Mouse (Mus musculus) stomach, embryonic 14.5 days (tissue): ENCODE measurements around the gene B4galnt2. TPM values are rescaled to one million over a fixed set of nuclear protein-coding genes. Genes with fewer than 3 reads are reported as not detected.

Experiments used
- ATAC-seq: fragments of 200-750 bp; cut with Nextera tagmentation; 2 replicates; pipeline ENCODE4 v1.8.0; 2017; ENCODE audit warnings: low read depth, moderate TSS enrichment; ENCODE audit not compliant: insufficient number of reproducible peaks, insufficient read depth, low FRiP score
- H3K27ac ChIP-seq: fragments of 300-500 bp; sonication (generic); 2 replicates; pipeline ENCODE4 v1.5.1; 2014; ENCODE audit warnings: mild to moderate bottlenecking, low read length, moderate library complexity, mixed read lengths
- H3K27me3 ChIP-seq: fragments of 300-500 bp; sonication (generic); 2 replicates; pipeline ENCODE4 v1.6.1; 2014; ENCODE audit warnings: low read length, control low read depth, mixed read lengths; ENCODE audit not compliant: control insufficient read depth, insufficient read depth
- H3K36me3 ChIP-seq: fragments of 300-500 bp; sonication (generic); 2 replicates; pipeline ENCODE4 v1.6.1; 2014; ENCODE audit warnings: mild to moderate bottlenecking, control low read depth, low read length, moderate library complexity, mixed read lengths; ENCODE audit not compliant: control insufficient read depth, insufficient read depth
- H3K4me1 ChIP-seq: fragments of 300-500 bp; sonication (generic); 2 replicates; pipeline ENCODE4 v1.6.1; 2014; ENCODE audit warnings: low read length, control low read depth, mixed read lengths; ENCODE audit not compliant: control insufficient read depth, insufficient read depth
- H3K4me2 ChIP-seq: fragments of 300-500 bp; sonication (generic); replicated peaks from 2 replicates; pipeline ENCODE4 v1.6.1; 2014; ENCODE audit warnings: low read depth, low read length, control low read depth
- H3K4me3 ChIP-seq: fragments of 300-500 bp; sonication (generic); 2 replicates; pipeline ENCODE4 v1.5.1; 2014; ENCODE audit warnings: low read depth, low read length, control low read depth
- H3K9ac ChIP-seq: fragments of 300-500 bp; sonication (generic); replicated peaks from 2 replicates; pipeline ENCODE4 v1.6.1; 2014; ENCODE audit warnings: low read depth, mild to moderate bottlenecking, control low read depth, low read length, moderate library complexity, mixed read lengths
- H3K9me3 ChIP-seq: fragments of 300-500 bp; sonication (generic); 2 replicates; pipeline ENCODE4 v1.6.1; 2016; ENCODE audit warnings: low read depth, low read length, control low read depth; ENCODE audit not compliant: control insufficient read depth
- WGBS: fragments of 180-500 bp; shearing (Covaris S2); extraction: QIAGEN DNeasy Blood & Tissue Kit; methylation state at CpG from one replicate; pipeline ENCODE4 v1.1.7; 2014; 5-methylcytosine and 5-hydroxymethylcytosine counted together
- polyA plus RNA-seq: library from polyadenylated mRNA; unstranded; fragments of >200 nt; fragmentation: Nextera tagmentation; extraction: Ambion mirVana; gene quantifications from 2 replicates; pipeline ENCODE4 v1.2.1, GENCODE M21; 2014

B4galnt2 gene
- polyA plus RNA-seq, 1 experiment from 2014 or later, result 3.2 TPM

- H3K36me3 ChIP-seq, result no peaks in the 10 kb centered on the region
- H3K4me2 ChIP-seq, result peak overlapping the region; percentile 18; the same call in 1 of the 2 replicates
- 64% methylated on average over 10 of the region's 10 CpGs for WGBS
- H3K27ac ChIP-seq, result peak overlapping the region; percentile 39; the same call in 1 of the 2 replicates
- ATAC-seq, result no peak
- H3K4me3 ChIP-seq, result peak overlapping the region; percentile 6; the same call in 1 of the 2 replicates
- H3K9me3 ChIP-seq, result no peaks in the 10 kb centered on the region
- H3K4me1 ChIP-seq, result peaks cover 14% of the 10 kb centered on the region; the same call in 1 of the 2 replicates
- H3K9ac ChIP-seq, result no peak overlapping the region
- no peaks in the 10 kb centered on the region for H3K27me3 ChIP-seq
Observed at GRCm38 (mm10) chr11:95841498-95841830, 73.2 kb downstream of the B4galnt2 start.

DNA sequence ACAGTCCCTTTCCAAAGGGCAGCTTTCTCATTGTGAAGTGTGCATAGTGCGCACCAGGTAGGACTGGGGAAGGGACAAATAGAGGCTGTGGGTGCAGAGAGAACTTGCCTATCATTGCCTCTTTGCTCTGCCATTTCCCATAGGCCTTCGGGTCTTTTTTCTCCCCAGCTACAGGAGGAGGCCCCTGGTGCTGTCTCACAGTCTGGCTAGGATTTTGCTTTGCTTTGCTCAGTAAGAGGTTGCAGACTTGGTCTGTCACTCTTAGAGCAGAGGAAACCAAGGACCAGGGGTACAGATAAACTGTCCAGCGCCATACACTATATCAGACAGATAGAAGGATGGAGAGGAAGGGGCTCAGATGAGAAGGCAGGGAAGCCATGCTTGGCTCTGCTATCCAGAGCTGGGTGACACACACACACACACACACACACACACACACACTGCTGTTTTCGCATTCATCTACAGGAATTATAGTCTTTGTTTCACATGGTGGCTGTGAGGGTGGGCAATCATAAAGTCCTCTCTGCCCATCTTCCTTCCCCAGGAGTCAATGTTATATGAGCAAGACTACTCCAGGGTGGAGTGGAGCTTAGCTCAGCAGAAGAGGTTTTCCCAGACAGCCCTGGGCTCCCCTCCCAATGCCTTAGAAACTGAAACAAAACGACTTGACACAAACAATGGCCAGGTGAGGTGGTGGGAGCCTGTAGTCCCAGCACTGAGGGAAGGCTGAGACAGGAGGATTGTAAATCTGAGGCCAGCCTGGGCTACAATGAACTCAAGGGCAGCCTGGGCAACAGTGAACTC is 73.8 kb downstream of the B4galnt2 start:
- WGBS, result 73% methylated on average over 5 of the region's 5 CpGs
- H3K4me3 ChIP-seq, result peak overlapping the region; percentile 6; the same call in 1 of the 2 replicates
- ATAC-seq, result no peak
- no peak overlapping the region for H3K9ac ChIP-seq
- no peaks in the 10 kb centered on the region for H3K9me3 ChIP-seq
- H3K27ac ChIP-seq, result no peak overlapping the region
- H3K27me3 ChIP-seq, result no peaks in the 10 kb centered on the region; the same call in 1 of the 2 replicates
- H3K4me2 ChIP-seq, result peak overlapping the region; percentile 18
- H3K36me3 ChIP-seq, result no peaks in the 10 kb centered on the region
- peaks cover 16% of the 10 kb centered on the region; the same call in 1 of the 2 replicates for H3K4me1 ChIP-seq

DNA sequence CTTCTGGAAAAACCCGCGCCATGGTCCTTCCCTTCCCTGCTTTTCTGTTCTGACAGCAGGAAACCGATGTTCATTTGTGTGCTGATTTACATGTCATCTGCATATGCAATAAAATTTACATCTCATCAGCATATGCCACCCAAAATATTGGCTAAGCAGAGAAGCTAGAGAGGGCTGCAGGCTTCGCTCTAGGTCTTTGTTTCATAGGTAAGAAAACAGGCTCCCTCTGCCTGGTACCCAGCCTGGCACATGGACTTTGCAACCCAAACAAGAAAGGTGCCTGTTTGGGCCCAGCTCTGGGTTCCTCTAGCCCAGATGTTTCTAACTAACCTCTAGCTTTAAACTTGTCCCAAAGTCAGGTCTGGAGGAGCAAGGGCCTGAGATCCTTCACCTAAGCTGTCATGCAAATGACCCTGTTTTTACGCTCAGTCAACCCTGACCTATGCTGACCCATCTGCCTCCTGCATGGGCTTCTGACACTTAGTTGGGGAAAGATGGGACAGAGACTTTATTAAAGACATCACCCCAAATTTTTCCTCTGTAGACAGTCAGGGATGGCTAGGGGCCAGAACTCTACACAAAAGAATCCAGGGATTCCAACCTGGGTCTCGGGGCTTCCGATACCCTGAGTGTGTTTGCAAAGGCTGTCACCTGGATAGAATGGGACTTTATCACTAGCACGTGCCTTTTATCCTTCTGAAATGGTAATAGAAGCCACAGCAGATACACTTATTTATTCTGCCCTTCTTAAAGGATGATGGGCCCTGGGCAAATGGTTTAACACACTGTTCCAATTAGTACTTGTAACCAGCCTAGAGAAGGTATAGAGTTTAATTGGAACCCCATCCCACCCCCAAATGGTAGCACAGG is 75.5 kb downstream of the B4galnt2 start:
- Histone ChIP-seq H3K4me3 (no peak overlapping the region), H3K4me1 (peaks cover 28% of the 10 kb centered on the region), H3K36me3 (no peaks in the 10 kb centered on the region), H3K27me3 (peaks cover 6% of the 10 kb centered on the region), H3K9me3 (no peaks in the 10 kb centered on the region), H3K4me2 (no peak overlapping the region), H3K27ac (no peak overlapping the region), H3K9ac (no peak overlapping the region)
- WGBS, result 70% methylated on average over 8 of the region's 8 CpGs
- ATAC-seq, result no peak

- Histone ChIP-seq H3K4me3 (no peak overlapping the region), H3K4me1 (peaks cover 32% of the 10 kb centered on the region), H3K27ac (no peak overlapping the region), H3K9ac (no peak overlapping the region), H3K36me3 (no peaks in the 10 kb centered on the region), H3K4me2 (no peak overlapping the region), H3K9me3 (no peaks in the 10 kb centered on the region), H3K27me3 (peaks cover 12% of the 10 kb centered on the region)
- ATAC-seq, result no peak
- WGBS, result 84% methylated on average over 4 of the region's 4 CpGs
Observed at GRCm38 (mm10) chr11:95838598-95838997, 76.1 kb downstream of the B4galnt2 start.

- no peak for ATAC-seq
- Histone ChIP-seq H3K4me2 (no peak within 1 kb of the TSS), H3K27me3 (peaks cover 19% of the 10 kb centered on the region), H3K4me3 (no peak within 1 kb of the TSS), H3K36me3 (no peaks in the 10 kb centered on the region), H3K9ac (no peak within 1 kb of the TSS), H3K4me1 (peaks cover 30% of the 10 kb centered on the region), H3K9me3 (no peaks in the 10 kb centered on the region), H3K27ac (0 out of 2 replicates have a peak within 1 kb of the TSS, but pooled peaks have one; percentile 5)
- 44% methylated on average over 10 of the region's 10 CpGs for WGBS
Observed at GRCm38 (mm10) chr11:95837059-95837458, 77.6 kb downstream of the B4galnt2 start, which contains the start of gene Gngt2. Gene Gngt2, plus strand, starts transcription at chr11:95837216.

DNA sequence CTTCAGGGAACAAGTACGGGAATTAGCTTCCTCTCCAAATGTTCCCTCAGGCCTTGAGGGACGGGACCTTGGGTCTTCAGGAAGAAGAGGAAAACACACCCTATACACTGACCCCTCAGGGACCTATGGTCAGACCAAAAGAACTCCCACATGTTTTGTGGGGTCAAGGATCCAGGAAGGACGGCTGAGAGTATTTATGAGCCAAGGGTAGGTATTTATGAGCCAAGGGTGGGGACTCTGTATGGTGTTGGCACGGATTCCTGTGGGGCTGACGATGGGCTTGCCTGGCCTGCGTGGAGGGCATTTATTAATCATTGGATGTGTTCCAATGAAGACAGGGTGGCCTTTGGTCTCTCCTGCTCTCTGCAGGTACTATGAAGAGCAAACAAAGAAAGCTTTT is 78.3 kb downstream of the B4galnt2 start:
- Histone ChIP-seq H3K9ac (no peak overlapping the region), H3K4me2 (no peak overlapping the region), H3K36me3 (no peaks in the 10 kb centered on the region), H3K27ac (no peak overlapping the region), H3K9me3 (no peaks in the 10 kb centered on the region), H3K4me3 (no peak overlapping the region), H3K4me1 (peaks cover 28% of the 10 kb centered on the region), H3K27me3 (peaks cover 25% of the 10 kb centered on the region)
- WGBS, result 59% methylated on average over 6 of the region's 6 CpGs
- no peak for ATAC-seq

GRCm38 (mm10) chr11:95835832-95836231 is 78.9 kb downstream of the B4galnt2 start:
- peaks cover 34% of the 10 kb centered on the region for H3K4me1 ChIP-seq
- H3K27me3 ChIP-seq, result peaks cover 25% of the 10 kb centered on the region
- H3K36me3 ChIP-seq, result no peaks in the 10 kb centered on the region
- H3K4me3 ChIP-seq, result no peak overlapping the region
- no peak for ATAC-seq
- 41% methylated on average over 6 of the region's 6 CpGs for WGBS
- no peak overlapping the region for H3K9ac ChIP-seq
- no peaks in the 10 kb centered on the region for H3K9me3 ChIP-seq
- H3K27ac ChIP-seq, result no peak overlapping the region
- no peak overlapping the region for H3K4me2 ChIP-seq
